Mouse (Mus musculus) cortical plate, adult 2 months (tissue): Measurements from ENCODE around the gene Sirt5. TPM values are rescaled to one million over a fixed set of nuclear protein-coding genes. Genes with fewer than 3 reads are reported as not detected.

Experiments used
- H3K27ac ChIP-seq: fragments of 200-500 bp; 2 replicates; pipeline ENCODE4 v1.5.1; 2012; ENCODE audit warnings: low read length, control low read depth, inconsistent platforms; ENCODE audit not compliant: insufficient read depth
- H3K4me1 ChIP-seq: fragments of 200-500 bp; 2 replicates; pipeline ENCODE4 v1.6.1; 2011; ENCODE audit warnings: low read length; ENCODE audit not compliant: control insufficient read depth, insufficient read depth
- H3K4me3 ChIP-seq: fragments of 200-500 bp; 2 replicates; pipeline ENCODE4 v1.5.1; 2011; ENCODE audit warnings: mild to moderate bottlenecking, low read length, control low read depth; ENCODE audit not compliant: insufficient read depth
- CTCF ChIP-seq: fragments of 200-500 bp; IDR thresholded peaks from 2 replicates; pipeline ENCODE4 v1.5.1; 2011; ENCODE audit warnings: mild to moderate bottlenecking, control low read depth, low read length; ENCODE audit not compliant: insufficient read depth; ENCODE audit errors: extremely low read depth
- POLR2A ChIP-seq: fragments of 200-500 bp; IDR thresholded peaks from 2 replicates; pipeline ENCODE4 v1.6.1; 2011; ENCODE audit warnings: mild to moderate bottlenecking, low read length, control low read depth; ENCODE audit not compliant: insufficient read depth; ENCODE audit errors: extremely low read depth
- polyA plus RNA-seq: library from polyadenylated mRNA; depleted of rRNA; stranded (reverse); fragments of >200 nt; gene quantifications from 2 replicates; pipeline ENCODE4 v1.2.3, GENCODE M21; 2012

Gene Sirt5
- polyA plus RNA-seq, 1 experiment, result 19.0 TPM

DNA sequence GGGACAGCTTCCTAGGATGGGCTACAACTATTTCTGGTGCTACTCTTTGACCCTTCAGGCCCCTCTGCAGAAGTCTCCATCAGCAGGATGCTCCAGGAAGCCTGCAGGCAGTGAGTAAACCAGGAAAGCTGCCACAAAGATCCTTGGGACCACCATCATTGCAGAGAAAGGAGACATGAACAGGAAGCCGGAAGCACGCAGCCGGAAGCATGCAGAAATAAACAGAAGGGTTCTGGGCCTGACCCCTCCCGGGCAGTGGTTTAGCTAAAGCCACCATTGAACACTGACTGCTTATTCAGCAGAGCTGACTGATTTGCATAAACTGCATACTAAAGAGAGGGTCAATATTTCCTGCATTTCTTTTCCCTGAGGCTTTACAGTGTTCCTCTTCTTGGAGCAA, 26.7 kb upstream of the Sirt5 start:
- Histone ChIP-seq H3K27ac (no peak overlapping the region), H3K4me1 (no peaks in the 10 kb centered on the region), H3K4me3 (no peak overlapping the region)
- TF ChIP-seq POLR2A (no peak), CTCF (no peak)

DNA sequence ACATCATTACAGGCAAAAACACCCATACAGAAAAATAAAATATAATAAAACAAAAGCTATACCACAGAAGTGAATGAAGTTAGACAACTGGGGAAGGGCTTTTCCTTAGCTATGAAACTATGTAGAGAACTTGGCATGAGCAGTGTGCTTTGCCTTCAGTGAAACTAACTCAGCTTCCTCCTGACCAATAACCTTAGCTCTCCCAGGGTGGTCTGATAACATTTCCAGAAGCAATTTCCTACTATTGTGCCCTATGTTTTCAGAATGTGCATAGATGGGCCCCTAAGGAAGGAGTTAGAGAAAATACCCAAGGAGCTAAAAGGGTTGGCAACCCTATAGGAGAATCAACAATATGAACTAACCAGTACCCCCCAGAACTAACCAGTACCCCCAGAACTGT, 18.5 kb upstream of the Sirt5 start:
- Histone ChIP-seq H3K4me1 (no peaks in the 10 kb centered on the region; the same call in 1 of the 2 replicates), H3K27ac (no peak overlapping the region), H3K4me3 (no peak overlapping the region)
- TF ChIP-seq CTCF, result no peak
- no peak for TF ChIP-seq POLR2A

DNA sequence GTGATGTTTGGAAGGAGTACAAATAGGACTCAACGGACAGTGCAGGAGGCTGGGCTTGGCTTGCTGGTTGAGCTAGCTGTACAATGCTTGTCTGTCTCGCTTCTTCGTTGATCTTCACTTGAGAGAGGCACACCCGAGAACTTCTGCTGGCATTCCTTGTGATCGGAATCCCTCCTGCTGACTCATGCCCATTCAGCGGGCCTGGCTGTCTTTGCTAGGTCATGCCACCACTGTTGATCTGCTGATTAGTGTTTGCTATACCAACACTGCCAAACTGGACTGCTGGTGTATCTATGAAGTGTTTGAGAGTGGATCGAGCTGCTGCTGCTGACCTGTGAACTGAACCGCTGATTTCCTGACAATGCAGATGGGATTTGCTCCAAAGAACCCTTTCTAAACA, 15.9 kb upstream of the Sirt5 start:
- Histone ChIP-seq H3K4me1 (no peaks in the 10 kb centered on the region; the same call in 1 of the 2 replicates), H3K4me3 (no peak overlapping the region), H3K27ac (no peak overlapping the region)
- no peak for TF ChIP-seq POLR2A
- no peak for TF ChIP-seq CTCF

DNA sequence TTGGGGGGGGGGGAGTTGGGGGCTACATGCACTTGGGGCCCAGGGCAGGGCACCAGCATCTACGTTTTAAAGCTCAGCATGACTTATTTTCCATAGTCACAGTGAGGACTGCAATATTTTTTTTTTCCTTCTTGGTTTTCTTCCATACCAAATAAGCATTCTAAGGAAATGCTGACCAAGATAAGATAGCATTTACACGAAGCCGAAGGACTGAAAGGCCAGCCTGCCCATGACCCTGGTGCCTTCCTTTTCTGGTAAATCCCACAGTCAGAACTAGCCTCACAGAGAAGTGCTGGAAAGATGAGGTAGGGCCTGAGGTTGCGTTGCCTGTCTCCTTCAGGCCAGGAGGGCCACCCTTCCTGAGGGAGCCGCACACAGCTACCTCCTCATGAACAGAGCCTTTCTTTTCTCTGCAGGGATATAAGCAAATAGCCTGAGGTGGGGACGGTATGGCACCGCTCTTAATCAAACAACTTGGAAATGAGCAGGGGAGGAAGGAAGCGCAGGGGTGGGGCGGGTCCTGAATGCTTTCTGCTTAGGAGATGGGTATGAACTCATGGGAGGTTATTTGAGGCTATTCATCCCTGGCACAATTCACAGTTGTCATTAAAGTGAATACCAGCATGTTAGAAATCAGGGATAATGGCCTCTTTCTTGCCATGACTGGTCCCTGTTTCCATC, 14.7 kb upstream of the Sirt5 start:
- no peak overlapping the region for H3K27ac ChIP-seq
- TF ChIP-seq POLR2A (no peak), CTCF (no peak)
- no peak overlapping the region for H3K4me3 ChIP-seq
- no peaks in the 10 kb centered on the region; the same call in 1 of the 2 replicates for H3K4me1 ChIP-seq

DNA sequence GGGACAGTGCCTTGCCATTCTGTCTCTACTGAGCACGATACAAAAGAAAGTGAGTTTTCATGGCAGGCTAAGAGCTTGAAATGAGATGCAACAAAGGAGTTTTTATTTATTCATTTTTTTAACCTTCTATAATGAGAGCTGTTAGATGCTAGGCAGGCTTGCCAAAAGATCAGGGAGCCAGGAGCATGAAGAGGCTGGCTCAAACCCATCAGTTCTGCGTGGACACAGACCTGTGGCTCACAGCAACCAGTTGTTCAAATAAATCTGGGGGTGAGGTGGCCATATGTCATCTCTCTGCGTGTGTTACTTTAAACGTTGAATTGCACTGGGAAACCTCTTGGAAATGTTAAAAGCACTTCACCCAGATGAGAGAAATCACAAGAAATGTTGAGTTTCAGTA, 11.9 kb upstream of the Sirt5 start:
- TF ChIP-seq POLR2A, result no peak
- no peak for TF ChIP-seq CTCF
- Histone ChIP-seq H3K27ac (no peak overlapping the region), H3K4me3 (no peak overlapping the region), H3K4me1 (no peaks in the 10 kb centered on the region; the same call in 1 of the 2 replicates)

DNA sequence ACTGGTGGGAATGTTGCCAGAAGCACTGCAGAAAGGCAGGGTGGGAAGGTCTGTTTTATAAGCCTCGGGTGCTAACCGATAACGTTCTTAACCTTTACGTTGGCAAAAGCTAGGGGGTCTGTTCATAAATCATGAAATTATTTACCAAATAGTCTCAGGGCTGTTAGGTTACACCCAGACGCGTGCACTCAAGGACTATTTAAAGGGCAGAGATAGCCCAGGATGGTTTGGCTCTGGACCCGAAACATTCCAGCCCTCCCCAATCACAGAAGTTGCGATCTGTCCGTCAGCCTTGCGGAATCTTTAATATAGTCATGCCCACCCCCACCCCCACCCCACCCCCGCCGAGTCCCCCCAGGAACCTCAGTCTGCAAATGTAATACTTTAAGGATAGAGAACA, 10.9 kb upstream of the Sirt5 start:
- Histone ChIP-seq H3K4me3 (no peak overlapping the region), H3K4me1 (no peaks in the 10 kb centered on the region; the same call in 1 of the 2 replicates), H3K27ac (no peak overlapping the region)
- no peak for TF ChIP-seq CTCF
- no peak for TF ChIP-seq POLR2A

DNA sequence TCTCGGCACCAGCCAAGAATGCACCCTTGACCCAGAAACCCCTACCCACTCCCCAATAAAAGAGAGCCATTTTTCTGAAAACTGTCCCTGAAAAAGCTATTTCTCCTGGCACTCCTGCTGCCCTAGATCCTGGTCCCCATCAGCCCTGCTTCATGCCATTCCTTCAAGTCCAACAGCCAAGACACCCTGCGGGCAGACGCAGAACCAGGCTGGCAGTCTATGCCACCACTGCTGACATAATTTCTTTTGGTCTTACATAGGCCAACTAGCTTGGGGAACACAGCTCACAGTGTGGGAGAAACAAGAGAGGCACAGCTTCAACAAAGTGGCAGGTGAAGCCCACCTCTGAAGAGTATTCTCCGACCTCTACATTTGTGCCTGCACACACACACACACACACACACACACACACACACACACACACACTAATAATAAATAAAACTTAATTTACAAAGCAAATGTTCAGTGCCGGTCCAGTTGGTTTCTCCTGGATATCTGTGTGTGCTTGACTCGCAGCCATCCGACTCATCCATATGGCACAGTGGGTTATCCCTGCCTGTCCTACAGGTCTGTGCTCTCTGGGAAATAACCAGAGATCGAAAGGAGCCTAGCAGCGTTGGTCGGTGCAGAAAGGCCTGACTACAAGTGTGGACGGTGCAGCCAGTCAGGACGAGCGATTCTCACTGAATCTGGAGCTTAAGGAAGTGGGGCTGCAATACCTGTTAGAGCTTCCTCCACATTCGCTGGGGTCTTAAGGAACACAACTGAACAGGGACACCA, 8.8 kb upstream of the Sirt5 start:
- Histone ChIP-seq H3K4me3 (no peak overlapping the region), H3K4me1 (no peaks in the 10 kb centered on the region), H3K27ac (no peak overlapping the region)
- TF ChIP-seq CTCF, result no peak
- no peak for TF ChIP-seq POLR2A

DNA sequence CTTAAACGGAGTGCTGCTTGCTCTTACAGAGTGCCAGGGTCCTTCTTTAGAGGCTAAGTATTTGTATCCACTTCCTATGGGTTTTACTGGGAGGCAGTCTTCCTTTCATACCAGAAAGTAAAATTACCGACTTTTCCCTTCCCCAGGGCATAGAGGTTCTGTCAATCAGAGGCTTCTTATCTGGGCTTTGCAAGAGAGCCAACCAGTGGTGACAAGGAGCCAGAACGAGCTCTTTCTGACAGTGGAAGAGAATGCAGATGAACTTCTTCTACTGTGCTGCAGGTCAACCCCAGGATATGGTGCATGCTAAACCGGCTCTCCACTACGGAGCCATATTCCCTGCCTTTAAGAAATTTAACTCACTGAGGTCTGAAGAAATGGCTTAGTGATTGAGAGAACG, 4.8 kb upstream of the Sirt5 start:
- no peak overlapping the region for H3K27ac ChIP-seq
- H3K4me3 ChIP-seq, result no peak overlapping the region
- TF ChIP-seq POLR2A (no peak), CTCF (no peak)
- no peaks in the 10 kb centered on the region for H3K4me1 ChIP-seq

DNA sequence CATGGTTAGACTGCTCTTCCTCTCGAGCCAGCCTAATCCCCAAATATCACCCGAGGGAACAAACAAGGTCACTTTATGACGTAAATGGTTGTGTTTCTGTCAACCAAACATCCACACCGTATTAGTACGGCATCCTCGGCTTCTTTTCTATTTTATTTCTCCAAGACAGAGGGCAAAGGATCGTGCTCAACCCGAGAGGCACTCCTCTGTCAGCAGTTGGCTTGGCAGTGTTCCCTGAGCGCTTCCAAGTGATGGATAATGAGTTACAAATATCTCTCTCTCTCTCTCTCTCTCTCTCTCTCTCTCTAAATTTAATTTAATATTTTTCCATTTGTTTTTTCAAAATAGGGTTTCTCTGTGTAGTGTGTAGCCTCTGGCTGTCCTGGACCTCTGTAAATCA, 2.9 kb upstream of the Sirt5 start:
- Histone ChIP-seq H3K27ac (no peak overlapping the region), H3K4me3 (no peak overlapping the region), H3K4me1 (peaks cover 2% of the 10 kb centered on the region)
- TF ChIP-seq POLR2A (no peak), CTCF (no peak)

DNA sequence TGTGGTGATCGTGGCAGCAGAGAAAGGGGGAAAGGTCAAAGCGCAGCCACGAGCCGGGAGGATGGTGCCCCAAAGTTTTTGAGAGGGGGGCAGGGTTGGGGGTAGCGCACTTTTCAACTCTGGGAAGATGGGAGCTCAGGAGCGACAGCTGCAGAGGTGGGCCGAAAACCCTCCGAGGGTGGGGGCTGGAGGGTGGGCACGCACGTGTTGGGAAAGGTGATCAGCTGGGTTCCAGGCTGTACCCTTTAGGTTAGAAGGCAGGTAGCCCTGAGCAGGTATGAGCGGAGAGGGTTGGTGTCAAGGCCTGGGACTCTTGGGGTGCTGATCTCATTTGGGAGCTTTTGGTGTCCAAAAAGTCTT, 509 bp downstream of the Sirt5 start:
- TF ChIP-seq CTCF, result no peak
- no peak for TF ChIP-seq POLR2A
- Histone ChIP-seq H3K4me3 (peak overlapping the region; percentile 90), H3K27ac (0 out of 2 replicates have a peak overlapping the region, but pooled peaks have one; percentile 1), H3K4me1 (peaks cover 2% of the 10 kb centered on the region)
